In the genomic region with DNA sequence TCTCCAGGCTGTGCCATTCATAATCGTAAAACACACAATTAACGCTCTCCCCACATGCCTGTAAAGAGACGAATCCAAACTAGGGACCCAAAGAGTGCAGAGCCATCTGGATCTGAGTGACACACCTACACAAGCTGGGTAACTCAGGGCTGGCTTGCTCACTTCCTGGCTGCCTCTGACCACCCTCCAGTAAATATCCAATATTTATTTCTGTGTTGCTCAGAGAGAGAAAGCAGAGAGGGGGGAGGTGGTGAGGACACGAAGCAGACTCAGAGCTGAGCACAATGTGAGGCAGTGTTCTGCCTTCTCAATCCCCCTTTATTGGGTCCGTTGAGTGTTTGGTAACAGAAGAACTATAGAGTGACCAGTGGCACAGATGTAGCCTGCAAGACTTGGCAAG, we compare ENCODE assay signal across 15 mouse cellular contexts.
DNase-seq lines count a peak whose midpoint lies in the region; ATAC-seq lines count a peak whose summit lies in the region.
"Had no signal": no experiment of that assay in that cellular context is flagged by ENCODE, and none has a peak within 500 bp of the region (broad histone marks: within the 10 kb centered on the region; RNA-seq: fewer than 3 reads in every experiment).

No protein-coding gene starts in this region.

- H3K4me3 ChIP-seq in hindbrain, embryonic 11.5 days (ENCODE audit: low read depth, low read length): no peak overlapping the region
- H3K4me3 ChIP-seq in hindbrain, embryonic 10.5 days: no peak overlapping the region
- H3K4me3 ChIP-seq: embryonic facial prominence, embryonic 15.5 days; limb, embryonic 15.5 days had no signal

- no peaks in the 10 kb centered on the region for H3K36me3 ChIP-seq in hindbrain, embryonic 11.5 days (ENCODE audit: control insufficient read depth, insufficient read depth, low read length)
- H3K36me3 ChIP-seq in hindbrain, embryonic 10.5 days: peaks cover 12% of the 10 kb centered on the region
- H3K36me3 ChIP-seq: embryonic facial prominence, embryonic 15.5 days; limb, embryonic 15.5 days had no signal

- no peak for ATAC-seq in hindbrain, embryonic 11.5 days (ENCODE audit: low FRiP score)
- no peak for ATAC-seq in CD4-positive, CD25-positive, alpha-beta regulatory T cell, adult 4 months
- ATAC-seq: Patski had no signal

- no peaks in the 10 kb centered on the region for H3K27me3 ChIP-seq in hindbrain, embryonic 11.5 days (ENCODE audit: control insufficient read depth, insufficient read depth, low read length)
- H3K27me3 ChIP-seq in hindbrain, embryonic 10.5 days (ENCODE audit: insufficient read depth, poor library complexity, severe bottlenecking): no peaks in the 10 kb centered on the region
- H3K27me3 ChIP-seq: embryonic facial prominence, embryonic 15.5 days; limb, embryonic 15.5 days; Patski had no signal

- H3K9ac ChIP-seq in hindbrain, embryonic 11.5 days (ENCODE audit: low read depth, low read length): no peak overlapping the region
- H3K9ac ChIP-seq: embryonic facial prominence, embryonic 15.5 days; limb, embryonic 15.5 days had no signal

- no peak overlapping the region for H3K4me2 ChIP-seq in hindbrain, embryonic 11.5 days (replicated peaks; ENCODE audit: low read depth, low read length)
- H3K4me2 ChIP-seq: embryonic facial prominence, embryonic 15.5 days; limb, embryonic 15.5 days had no signal

- no peak for DNase-seq in hindbrain, embryonic 11.5 days (ENCODE audit: low spot score)
- DNase-seq in hindbrain, embryonic 10.5 days (ENCODE audit: low spot score): no peak
- DNase-seq in right cerebral cortex, adult 18-20 months: peak; percentile 31
- DNase-seq in right cerebral cortex, postnatal 14 days: no peak
- DNase-seq in layer of hippocampus, postnatal 14 days (ENCODE audit: low spot score in 2 of 2): peak; percentile 43 to 49
- DNase-seq in spleen, adult 12 weeks (ENCODE audit: low spot score): no peak
- no peak for DNase-seq in gastrocnemius, adult 8-10 months (ENCODE audit: low spot score in 2 of 2)
- DNase-seq: adrenal gland, postnatal 36 days; cerebellum, adult 8-10 months; gastrocnemius, postnatal 14 days; lung, postnatal 14 days had no signal

- WGBS in hindbrain, embryonic 11.5 days: 67% methylated on average over 5 of the region's 5 CpGs
- WGBS in hindbrain, embryonic 10.5 days: 80% methylated on average over 5 of the region's 5 CpGs

- H3K9me3 ChIP-seq in hindbrain, embryonic 11.5 days (ENCODE audit: control insufficient read depth, low read length): no peaks in the 10 kb centered on the region
- no peaks in the 10 kb centered on the region for H3K9me3 ChIP-seq in hindbrain, embryonic 10.5 days
- H3K9me3 ChIP-seq: embryonic facial prominence, embryonic 15.5 days; limb, embryonic 15.5 days had no signal

- 0 out of 2 replicates have a peak overlapping the region, but pooled peaks have one; percentile 18 for H3K27ac ChIP-seq in hindbrain, embryonic 11.5 days (ENCODE audit: low read depth, low read length)
- H3K27ac ChIP-seq in hindbrain, embryonic 10.5 days: no peak overlapping the region; the same call in 1 of the 2 replicates
- H3K27ac ChIP-seq: embryonic facial prominence, embryonic 15.5 days; limb, embryonic 15.5 days had no signal

- H3K4me1 ChIP-seq in hindbrain, embryonic 11.5 days (replicated peaks; ENCODE audit: control insufficient read depth, insufficient read depth, low read length): peaks cover 2% of the 10 kb centered on the region; the same call in 1 of the 2 replicates
- H3K4me1 ChIP-seq in hindbrain, embryonic 10.5 days (replicated peaks): peaks cover 79% of the 10 kb centered on the region

Comparison
In these comparisons a context has a peak if more than half of its experiments do, and no peak if none do; other contexts are left out.
1. DNase-seq: peak in right cerebral cortex, adult 18-20 months (single experiment) and layer of hippocampus, postnatal 14 days (2 of 2); none in hindbrain, embryonic 11.5 days (single experiment), hindbrain, embryonic 10.5 days (single experiment), right cerebral cortex, postnatal 14 days (single experiment), spleen, adult 12 weeks (single experiment) and gastrocnemius, adult 8-10 months (0 of 2).